Comparison of ENCODE assay signal across 8 mouse cellular contexts in genomic region chr11:5098736-5099542, GRCm38 (mm10). TPM values are rescaled to one million over a fixed set of nuclear protein-coding genes. Genes with fewer than 3 reads are reported as not detected.
DNase-seq lines count a peak whose midpoint lies in the region; ATAC-seq and TF ChIP-seq lines count a peak whose summit lies in the region.

TSS of gene Rhbdd3 (plus strand) at chr11:5098926.
TSS of gene Ewsr1 (minus strand) at chr11:5099266.

- ATAC-seq in hematopoietic stem cell, adult 5-6 weeks (replicated peaks in 1 of 2; ENCODE audit: insufficient read depth in 1 of 2, low FRiP score in 2 of 2, low TSS enrichment in 1 of 2, low read depth in 1 of 2, poor library complexity in 2 of 2, severe bottlenecking in 2 of 2), result peak; percentile 83 to 84
- peak; percentile 91 for ATAC-seq in lung, embryonic 16.5 days (ENCODE audit: low read depth)

- under 1% methylated on average over 92 of the region's 92 CpGs for WGBS in cerebellum, adult 2 months
- under 1% methylated on average over 87 of the region's 92 CpGs for WGBS in lung, embryonic 16.5 days

- H3K4me3 ChIP-seq in MEL (ENCODE audit: control insufficient read depth in 1 of 2, insufficient read depth in 1 of 2, low read depth in 2 of 2, low read length in 2 of 2), result peak within 1 kb of the TSS; percentile 90 to 94
- H3K4me3 ChIP-seq in cerebellum, adult 2 months (replicated peaks; ENCODE audit: insufficient read depth, low read depth, low read length), result peak within 1 kb of the TSS; percentile 86
- H3K4me3 ChIP-seq in lung, embryonic 16.5 days (ENCODE audit: low read length), result peak within 1 kb of the TSS; percentile 99

- H3K27me3 ChIP-seq in MEL (ENCODE audit: control insufficient read depth in 1 of 2, insufficient read depth in 2 of 2, low read length in 2 of 2), result no peaks in the 10 kb centered on the region
- H3K27me3 ChIP-seq in cerebellum, adult 2 months (ENCODE audit: control insufficient read depth, insufficient read depth, low read length), result no peaks in the 10 kb centered on the region
- no peaks in the 10 kb centered on the region for H3K27me3 ChIP-seq in lung, embryonic 16.5 days (ENCODE audit: control insufficient read depth, insufficient read depth, low read depth, low read length)

- H3K79me2 ChIP-seq in MEL (ENCODE audit: control insufficient read depth, insufficient read depth, low read length, poor library complexity), result peaks cover 74% of the 10 kb centered on the region

- peak; percentile 98 for DNase-seq in MEL (ENCODE audit: low read depth, low spot score)
- DNase-seq in cerebellum, adult 2 months, result peak; percentile 97 to 100
- peak; percentile 98 for DNase-seq in forelimb bud, embryonic 11.5 days (ENCODE audit: low read depth, low spot score)
- peak; percentile 91 for DNase-seq in layer of hippocampus, adult 9-10 months (ENCODE audit: low spot score)
- DNase-seq in ovary, postnatal 10 days (ENCODE audit: low spot score), result peak; percentile 100
- DNase-seq in thymus, postnatal 10 days (ENCODE audit: low spot score in 2 of 2), result peak; percentile 97 to 99

- H3K4me1 ChIP-seq in MEL (ENCODE audit: control insufficient read depth in 1 of 2, insufficient read depth in 2 of 2, low read length in 2 of 2), result peaks cover 21 to 40% of the 10 kb centered on the region in 2 experiments
- peaks cover 12% of the 10 kb centered on the region for H3K4me1 ChIP-seq in cerebellum, adult 2 months (ENCODE audit: control insufficient read depth, insufficient read depth, low read length)
- H3K4me1 ChIP-seq in lung, embryonic 16.5 days (replicated peaks; ENCODE audit: control insufficient read depth, insufficient read depth, low read length), result peaks cover 23% of the 10 kb centered on the region

- H3K36me3 ChIP-seq in MEL (ENCODE audit: control insufficient read depth in 1 of 2, insufficient read depth in 2 of 2, low read length in 2 of 2), result peaks cover 13 to 58% of the 10 kb centered on the region in 2 experiments
- no peaks in the 10 kb centered on the region for H3K36me3 ChIP-seq in lung, embryonic 16.5 days (ENCODE audit: control insufficient read depth, insufficient read depth, low read length)

- H3K9ac ChIP-seq in MEL (ENCODE audit: control insufficient read depth, low read depth, low read length, poor library complexity, severe bottlenecking), result peak within 1 kb of the TSS; percentile 99
- H3K9ac ChIP-seq in lung, embryonic 16.5 days (ENCODE audit: low read length), result peak within 1 kb of the TSS; percentile 99

- TF ChIP-seq RAD21 in MEL (IDR thresholded peaks at IDR 0.05; ENCODE audit: low read depth, low read length), result no peak

- H3K9me3 ChIP-seq in MEL (replicated peaks; ENCODE audit: insufficient read depth, low read length), result no peaks in the 10 kb centered on the region
- H3K9me3 ChIP-seq in lung, embryonic 16.5 days (ENCODE audit: control insufficient read depth, low read length), result no peaks in the 10 kb centered on the region

- peak within 1 kb of the TSS; percentile 92 for H3K4me2 ChIP-seq in lung, embryonic 16.5 days (ENCODE audit: low read depth, low read length)

- TF ChIP-seq POLR2A in MEL (IDR thresholded peaks at IDR 0.05; ENCODE audit: control insufficient read depth in 1 of 2, insufficient read depth in 1 of 2, low read depth in 1 of 2, low read length in 2 of 2, poor library complexity in 1 of 2), result peak; percentile 58 to 80; a peak in 2 of 4 replicates
- peak; percentile 88 for TF ChIP-seq POLR2A in cerebellum, adult 2 months (IDR thresholded peaks at IDR 0.05; ENCODE audit: borderline replicate concordance, insufficient read depth, low read length)

- peak in 1 of 2 experiments; percentile 74; a peak in 2 of 4 replicates for TF ChIP-seq EP300 in MEL (IDR thresholded peaks at IDR 0.05; ENCODE audit: low read depth in 1 of 2, low read length in 2 of 2)

- H3K27ac ChIP-seq in MEL (ENCODE audit: control insufficient read depth, low read depth, low read length), result peak within 1 kb of the TSS; percentile 97
- H3K27ac ChIP-seq in cerebellum, adult 2 months (ENCODE audit: insufficient read depth, low read length), result peak within 1 kb of the TSS; percentile 100
- H3K27ac ChIP-seq in lung, embryonic 16.5 days (ENCODE audit: low read length), result peak within 1 kb of the TSS; percentile 98

- 0 out of 6 replicates have a peak, but pooled peaks of 1 of the 3 experiments have one; percentile 3 for TF ChIP-seq CTCF in MEL (IDR thresholded peaks at IDR 0.05 in 2 of 3, conservative IDR thresholded peaks at IDR 0.05 in 1 of 3; ENCODE audit: control insufficient read depth in 1 of 3, insufficient read depth in 1 of 3, low read depth in 2 of 3, low read length in 3 of 3, poor library complexity in 1 of 3, severe bottlenecking in 1 of 3)
- TF ChIP-seq CTCF in cerebellum, adult 2 months (IDR thresholded peaks at IDR 0.05; ENCODE audit: borderline replicate concordance, insufficient read depth, low read depth, low read length), result no peak

TF ChIP-seq in MEL, 35 proteins besides CTCF, POLR2A, EP300 and RAD21:
- 0 out of 2 replicates have a peak, but pooled peaks have one; percentile 51 for TF ChIP-seq POLR2AphosphoS5 (IDR thresholded peaks at IDR 0.05; ENCODE audit: borderline replicate concordance, low read depth, low read length)
- TF ChIP-seq HCFC1 (IDR thresholded peaks at IDR 0.05; ENCODE audit: low read depth, low read length), result peak; percentile 82
- TF ChIP-seq CHD1 (IDR thresholded peaks at IDR 0.05; ENCODE audit: low read depth, low read length), result peak; percentile 99
- peak; percentile 86 for TF ChIP-seq TBP (IDR thresholded peaks at IDR 0.05; ENCODE audit: low read depth, low read length)
- peak; percentile 62; the same call in 1 of the 2 replicates for TF ChIP-seq MXI1 (IDR thresholded peaks at IDR 0.05; ENCODE audit: low read depth, low read length)
- TF ChIP-seq ZKSCAN1 (IDR thresholded peaks at IDR 0.05; ENCODE audit: low read depth, low read length), result no peak
- peak; percentile 74 for TF ChIP-seq USF1 (IDR thresholded peaks at IDR 0.05; ENCODE audit: low read depth, low read length)
- TF ChIP-seq NELFE (IDR thresholded peaks at IDR 0.05; ENCODE audit: low read depth, low read length), result peak; percentile 52; the same call in 1 of the 2 replicates
- TF ChIP-seq CHD2 (IDR thresholded peaks at IDR 0.05; ENCODE audit: low read length), result peak; percentile 73
- TF ChIP-seq MAX (IDR thresholded peaks at IDR 0.05; ENCODE audit: low read length), result peak; percentile 85
- TF ChIP-seq MYC (IDR thresholded peaks at IDR 0.05; ENCODE audit: low read depth, low read length), result no peak; the same call in 1 of the 2 replicates
- TF ChIP-seq SMC3 (IDR thresholded peaks at IDR 0.05; ENCODE audit: low read depth, low read length), result no peak
- TF ChIP-seq ZNF384 (IDR thresholded peaks at IDR 0.05; ENCODE audit: low read depth, low read length), result peak; percentile 69
- no peak for TF ChIP-seq USF2 (IDR thresholded peaks at IDR 0.05; ENCODE audit: borderline replicate concordance in 1 of 2, insufficient read depth in 1 of 2, low read depth in 1 of 2, low read length in 2 of 2)
- TF ChIP-seq SIN3A (IDR thresholded peaks at IDR 0.05; ENCODE audit: low read length), result peak; percentile 91
- peak; percentile 68; the same call in 1 of the 2 replicates for TF ChIP-seq TCF12 (IDR thresholded peaks at IDR 0.05; ENCODE audit: low read depth, low read length)
- TF ChIP-seq E2F4 (IDR thresholded peaks at IDR 0.05; ENCODE audit: borderline replicate concordance, low read depth, low read length), result 0 out of 2 replicates have a peak, but pooled peaks have one; percentile 35
- TF ChIP-seq GABPA (IDR thresholded peaks at IDR 0.05; ENCODE audit: low read depth, low read length), result no peak; the same call in 1 of the 2 replicates
- peak; percentile 86 for TF ChIP-seq NRF1 (IDR thresholded peaks at IDR 0.05; ENCODE audit: insufficient read depth, low read depth, low read length, poor library complexity, severe bottlenecking)
- TF ChIP-seq MYB (IDR thresholded peaks at IDR 0.05; ENCODE audit: low read depth, low read length), result peak; percentile 38; the same call in 1 of the 2 replicates
- TF ChIP-seq ELF1 (IDR thresholded peaks at IDR 0.05; ENCODE audit: low read depth, low read length), result peak; percentile 29; the same call in 1 of the 2 replicates
- TF ChIP-seq ZMIZ1 (IDR thresholded peaks at IDR 0.05; ENCODE audit: low read depth, low read length), result peak; percentile 76; the same call in 1 of the 2 replicates
- TF ChIP-seq UBTF (IDR thresholded peaks at IDR 0.05; ENCODE audit: borderline replicate concordance, insufficient read depth, low read depth, low read length), result no peak
- TF ChIP-seq RCOR1 (IDR thresholded peaks at IDR 0.05; ENCODE audit: low read depth, low read length), result no peak
- TF ChIP-seq JUND (IDR thresholded peaks at IDR 0.05; ENCODE audit: low read depth, low read length), result no peak
- TF ChIP-seq GATA1 (IDR thresholded peaks at IDR 0.05; ENCODE audit: low read depth, low read length), result no peak
- TF ChIP-seq MAZ (IDR thresholded peaks at IDR 0.05; ENCODE audit: low read depth, low read length), result peak; percentile 96; the same call in 1 of the 2 replicates
- peak; percentile 63; the same call in 1 of the 2 replicates for TF ChIP-seq MAFK (IDR thresholded peaks at IDR 0.05; ENCODE audit: borderline replicate concordance, low read depth, low read length)
- TF ChIP-seq ETS1 (IDR thresholded peaks at IDR 0.05; ENCODE audit: low read depth, low read length), result peak; percentile 77

RNA-seq across cellular contexts. Expression of gene Rhbdd3, which starts in this region (rescaled TPM):
- 35.9 TPM in 2 replicates for total RNA-seq in MEL (2012; rRNA removed)
- polyA plus RNA-seq in MEL (2012; ENCODE audit: insufficient read depth in 1 of 2, insufficient read length in 2 of 2, low read depth in 1 of 2, low replicate concordance in 2 of 2, missing spikeins in 1 of 2), result 10 to 100 TPM in 1 of 2 experiments, not detected in 1; 55.7 TPM
- polyA plus RNA-seq in cerebellum, adult 2 months (2012; rRNA removed), result 27.6 and 29.5 TPM in 2 replicates
- 18.3 and 31.9 TPM in 2 replicates for total RNA-seq in hematopoietic stem cell, adult 5-6 weeks (2017)
- 23.8 and 26.3 TPM in 2 replicates for polyA plus RNA-seq in lung, embryonic 16.5 days (2015; fragmentation: Nextera tagmentation; extraction: Ambion mirVana)

RNA-seq across cellular contexts. Expression of gene Ewsr1, which starts in this region (rescaled TPM):
- 435 and 452 TPM in 2 replicates for total RNA-seq in MEL (2012; rRNA removed)
- polyA plus RNA-seq in MEL (2012; ENCODE audit: insufficient read depth in 1 of 2, insufficient read length in 2 of 2, low read depth in 1 of 2, low replicate concordance in 2 of 2, missing spikeins in 1 of 2), result 1,000 to 10,000 TPM in 1 of 2 experiments, 100 to 1,000 TPM in 1; 570 to 1,336 TPM
- 412 and 449 TPM in 2 replicates for polyA plus RNA-seq in cerebellum, adult 2 months (2012; rRNA removed)
- 658 and 663 TPM in 2 replicates for total RNA-seq in hematopoietic stem cell, adult 5-6 weeks (2017)
- 709 and 717 TPM in 2 replicates for polyA plus RNA-seq in lung, embryonic 16.5 days (2015; fragmentation: Nextera tagmentation; extraction: Ambion mirVana)

Comparison
In these comparisons a context has a peak if more than half of its experiments do, and no peak if none do; other contexts are left out.
1. Peak in every context shown above with its lines: DNase-seq, ATAC-seq, H3K4me3 ChIP-seq and H3K27ac ChIP-seq.